Mouse (Mus musculus) common myeloid progenitor, adult 5-6 weeks (primary cell): ENCODE results near the gene Hoxb6. TPM values are rescaled to one million over a fixed set of nuclear protein-coding genes. Genes with fewer than 3 reads are reported as not detected.

ENCODE experiments used
- ATAC-seq: replicated peaks from 2 replicates; pipeline ENCODE4 v1.8.0; 2016; ENCODE audit warnings: low read depth, mild to moderate bottlenecking, moderate TSS enrichment, inconsistent platforms; ENCODE audit not compliant: poor library complexity, severe bottlenecking
- total RNA-seq: library from RNA; stranded (forward); fragments of 200-1000, 187-1606 nt; gene quantifications from 2 replicates; pipeline ENCODE4 v1.2.3, GENCODE M21; 2017

Hoxb6 gene
- total RNA-seq, 1 experiment from 2014 or later, result not detected

DNA sequence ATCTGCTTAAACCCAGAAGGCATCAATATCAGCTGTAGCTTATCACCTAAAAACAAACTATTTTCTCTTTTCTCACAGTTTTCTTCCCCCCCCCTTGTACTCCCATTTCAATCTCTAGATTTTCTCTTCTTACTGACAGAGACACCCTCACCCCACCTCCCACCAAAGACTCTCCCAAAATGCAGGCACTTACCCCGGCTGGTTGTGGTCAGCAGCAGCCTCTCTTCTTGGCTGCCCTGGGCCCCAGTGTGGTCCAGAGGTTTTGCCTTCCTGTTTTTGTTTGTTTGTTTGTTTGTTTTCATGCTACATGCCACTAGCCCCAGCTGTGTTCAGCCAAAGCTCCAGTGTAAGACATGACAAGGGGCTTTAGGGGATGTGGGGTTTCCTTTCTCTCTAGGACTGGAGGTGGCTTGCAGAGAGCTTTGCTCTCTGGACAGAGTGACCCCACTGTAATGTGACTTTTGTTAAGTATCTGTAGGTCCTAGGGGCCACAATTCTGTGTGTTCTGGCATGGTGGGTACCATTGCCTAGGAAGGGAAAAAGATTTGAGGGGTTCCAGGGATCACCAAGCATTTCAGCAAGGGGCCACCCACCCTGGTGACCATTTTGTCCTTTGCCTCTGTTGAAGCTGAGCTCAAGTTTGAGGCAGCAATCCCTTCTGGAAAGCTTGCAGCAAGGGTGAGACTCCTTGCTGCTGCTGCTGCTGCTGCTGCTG lies 24.1 kb upstream of the Hoxb6 start:
- ATAC-seq, result no peak

DNA sequence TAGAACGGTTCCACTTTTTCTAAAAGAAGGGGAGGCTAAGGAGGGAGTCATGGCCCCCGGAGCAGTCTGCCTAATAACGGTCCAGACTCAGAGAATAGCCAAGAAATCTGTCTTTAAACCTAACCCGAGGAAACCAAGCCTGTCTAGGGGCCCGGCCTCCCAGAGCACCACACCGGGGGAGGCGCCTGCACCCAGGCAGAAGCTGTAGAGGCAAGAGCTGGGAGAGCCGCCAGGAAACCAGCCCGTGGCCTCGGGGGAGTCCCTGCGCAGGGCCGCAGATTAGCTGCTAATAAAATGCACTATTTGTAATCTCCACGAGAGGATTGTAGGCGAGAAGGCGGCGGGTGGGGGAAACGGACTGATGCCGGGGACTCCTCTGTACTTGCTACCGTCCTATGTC lies 22.4 kb upstream of the Hoxb6 start:
- no peak for ATAC-seq

DNA sequence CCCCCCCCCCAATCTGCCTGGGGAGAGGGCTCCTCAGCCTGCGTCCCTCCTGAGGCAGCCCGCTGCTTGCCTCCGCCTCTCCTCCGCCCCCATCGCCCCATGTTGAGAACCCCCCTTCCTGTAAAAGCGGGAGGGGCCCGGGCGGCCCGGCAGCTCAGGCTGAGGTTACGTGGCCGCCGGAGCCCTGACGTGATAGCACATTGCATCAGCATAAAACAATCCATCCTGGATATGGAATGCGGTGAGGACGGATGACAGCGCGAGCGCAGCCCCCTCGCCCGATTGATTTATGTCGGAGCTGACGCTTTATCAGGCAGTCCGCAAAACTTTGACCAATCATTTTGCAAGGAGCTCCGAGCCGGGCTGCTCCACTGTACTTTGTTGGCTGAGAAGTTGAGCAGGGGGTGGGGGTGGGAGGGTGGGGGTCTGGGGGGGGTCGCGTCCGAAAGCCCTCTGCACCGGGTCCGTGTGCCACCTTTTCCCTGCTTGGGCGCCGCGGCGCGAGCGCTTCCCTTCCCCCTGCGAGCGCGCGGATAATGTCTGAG lies 21.2 kb upstream of the Hoxb6 start, which contains the start of gene Hoxb9:
Gene Hoxb9 (plus strand): TSS at position 462 of the 545 bp plus-strand sequence.
- peak; percentile 42; the same call in 1 of the 2 replicates for ATAC-seq

DNA sequence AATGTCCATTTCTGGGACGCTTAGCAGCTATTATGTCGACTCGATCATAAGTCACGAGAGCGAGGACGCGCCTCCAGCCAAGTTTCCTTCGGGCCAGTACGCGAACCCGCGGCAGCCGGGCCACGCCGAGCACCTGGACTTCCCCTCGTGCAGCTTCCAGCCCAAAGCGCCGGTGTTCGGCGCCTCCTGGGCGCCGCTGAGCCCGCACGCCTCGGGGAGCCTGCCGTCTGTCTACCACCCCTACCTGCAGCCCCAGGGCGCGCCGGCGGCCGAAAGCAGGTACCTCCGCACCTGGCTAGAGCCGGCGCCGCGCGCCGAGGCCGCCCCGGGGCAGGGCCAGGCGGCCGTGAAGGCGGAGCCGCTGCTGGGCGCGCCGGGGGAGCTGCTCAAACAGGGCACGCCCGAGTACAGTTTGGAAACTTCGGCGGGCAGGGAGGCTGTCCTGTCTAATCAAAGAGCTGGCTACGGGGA lies 20.7 kb upstream of the Hoxb6 start:
- no peak for ATAC-seq

DNA sequence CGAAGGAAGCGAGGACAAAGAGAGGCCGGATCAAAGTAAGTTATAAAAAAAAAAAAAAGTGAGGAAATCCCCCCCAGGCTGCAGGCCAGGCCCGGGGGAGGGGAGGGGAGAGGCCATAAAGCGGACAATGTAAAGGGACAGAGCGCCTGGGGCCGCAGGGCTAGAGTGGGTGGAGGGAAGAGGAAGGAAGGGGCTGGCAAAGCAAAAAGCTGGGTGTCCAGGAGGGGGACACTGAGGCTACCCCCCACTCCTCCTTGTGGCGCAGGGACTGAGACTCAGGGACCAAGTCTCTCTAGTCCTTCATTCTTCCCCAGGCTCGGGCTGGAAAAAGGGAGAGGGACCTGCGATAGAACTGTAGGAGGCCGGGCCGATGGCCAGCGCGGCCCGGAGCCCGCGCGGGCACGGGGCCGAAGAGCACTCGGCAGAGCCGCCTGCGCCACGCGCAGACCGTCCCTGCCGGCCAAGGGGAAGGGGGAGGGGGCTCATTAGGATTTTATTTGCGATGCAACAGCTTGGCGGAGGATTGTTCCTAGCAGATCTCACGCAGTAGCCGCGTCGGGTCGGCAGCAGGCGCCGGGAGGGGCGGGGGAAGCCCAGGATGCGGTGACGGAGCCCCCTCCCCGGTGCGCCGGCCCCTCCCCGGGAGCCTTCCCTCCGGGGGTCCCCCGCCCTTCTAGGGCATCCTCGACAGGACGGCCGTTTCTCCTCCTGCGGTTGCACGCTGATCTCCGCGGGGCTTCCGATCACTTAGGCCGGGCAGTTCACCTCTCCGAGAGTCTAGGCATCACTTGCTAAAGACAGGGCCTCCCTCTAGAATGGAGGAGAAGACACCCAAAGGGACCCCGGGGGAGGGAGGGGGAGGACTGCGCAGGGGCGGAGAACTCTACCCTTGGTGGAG lies 20.0 kb upstream of the Hoxb6 start:
- ATAC-seq, result no peak

DNA sequence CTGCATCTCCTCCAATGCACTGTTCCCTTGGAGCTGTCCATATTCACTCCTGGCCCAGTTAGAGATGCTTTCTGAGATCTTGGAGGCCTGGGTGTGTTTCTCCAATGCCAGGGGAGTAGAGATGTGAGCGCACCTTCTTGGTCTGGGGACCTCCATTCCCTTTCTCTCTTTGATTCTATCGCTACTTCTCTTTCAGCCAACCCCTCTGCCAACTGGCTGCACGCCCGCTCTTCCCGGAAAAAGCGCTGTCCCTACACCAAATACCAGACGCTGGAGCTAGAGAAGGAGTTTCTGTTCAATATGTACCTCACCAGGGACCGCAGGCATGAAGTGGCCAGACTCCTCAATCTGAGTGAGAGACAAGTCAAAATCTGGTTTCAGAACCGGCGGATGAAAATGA lies 17.8 kb upstream of the Hoxb6 start:
- ATAC-seq, result no peak

DNA sequence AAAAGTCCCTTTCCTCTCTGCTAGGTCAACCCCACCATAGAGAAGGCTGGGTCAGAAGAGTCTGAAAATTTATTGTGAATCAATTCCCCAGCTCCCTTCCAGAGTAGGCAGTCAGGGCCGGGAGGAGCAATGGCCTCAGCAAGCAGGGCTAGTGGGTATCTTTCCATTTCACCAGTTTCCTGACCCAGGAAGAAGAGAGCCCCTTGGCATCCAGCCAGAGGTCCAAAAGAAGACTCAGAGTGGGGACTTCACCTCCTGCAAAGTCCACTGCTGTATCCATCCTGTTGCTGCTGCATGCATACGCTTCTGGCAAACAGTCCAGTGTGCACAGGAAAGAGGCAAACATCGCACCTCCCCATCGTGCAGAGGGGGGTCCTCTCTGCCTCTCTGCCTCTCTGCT lies 16.4 kb upstream of the Hoxb6 start:
- no peak for ATAC-seq

DNA sequence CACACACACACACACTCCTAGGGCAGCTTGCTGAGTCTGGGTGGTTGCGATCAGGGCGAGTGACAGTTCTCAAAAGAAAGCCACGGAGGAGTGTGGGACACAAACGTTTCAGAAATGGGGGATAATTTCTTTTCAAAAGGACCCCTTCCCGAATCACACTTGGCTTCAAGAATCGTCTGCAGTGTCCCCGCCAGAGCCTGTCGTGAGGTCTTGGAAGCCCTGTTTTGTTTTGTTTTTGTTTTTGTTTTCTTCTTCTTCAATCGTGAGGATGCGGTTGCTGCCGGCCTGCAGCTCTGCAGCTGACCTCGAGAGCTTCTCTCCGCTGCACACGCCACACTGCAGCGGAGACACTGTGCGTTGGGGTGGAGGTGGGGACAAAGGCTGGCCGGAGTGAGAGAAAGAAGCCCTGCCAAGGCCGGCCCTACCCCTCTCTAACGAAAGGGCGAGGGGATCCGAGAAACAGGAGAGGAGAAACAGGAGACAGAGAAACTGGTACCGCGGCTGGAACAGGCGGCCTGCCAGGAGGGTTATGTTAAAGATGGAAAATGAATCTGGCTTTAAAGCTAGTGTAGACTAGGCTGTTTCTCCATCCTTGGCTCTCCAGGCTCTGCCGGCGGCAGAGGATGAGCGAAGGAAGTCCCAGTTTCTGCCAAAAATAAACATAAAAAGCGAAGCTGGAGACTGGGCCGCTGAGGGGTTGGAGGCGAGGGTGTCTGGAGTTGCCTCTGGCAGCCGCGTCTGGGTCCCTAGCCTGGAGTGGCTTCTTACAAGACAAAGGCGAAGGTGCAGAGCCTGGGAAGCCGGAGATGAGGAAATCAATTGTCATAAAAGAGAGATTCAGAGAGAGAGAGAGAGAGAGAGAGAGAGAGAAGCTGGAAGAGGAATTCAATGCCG lies 14.9 kb upstream of the Hoxb6 start:
- no peak for ATAC-seq

DNA sequence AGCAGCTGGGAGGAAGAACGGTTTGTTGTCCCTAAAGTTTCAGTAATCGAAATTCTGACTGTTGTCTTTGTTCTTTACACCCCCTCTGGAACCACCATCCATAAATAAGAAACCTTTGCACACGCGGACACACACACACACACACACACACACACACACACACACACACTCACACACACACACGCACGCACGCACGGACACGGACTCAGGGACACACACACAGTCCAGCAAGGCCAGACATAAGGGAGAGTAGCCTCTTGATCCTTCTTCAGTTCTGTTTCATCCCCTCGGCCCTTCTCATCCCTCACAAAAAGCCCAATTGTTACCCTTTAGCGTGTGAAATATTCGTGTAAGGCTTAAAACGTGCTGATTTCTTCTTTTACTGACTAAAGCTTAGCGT lies 14.0 kb upstream of the Hoxb6 start:
- ATAC-seq, result no peak

DNA sequence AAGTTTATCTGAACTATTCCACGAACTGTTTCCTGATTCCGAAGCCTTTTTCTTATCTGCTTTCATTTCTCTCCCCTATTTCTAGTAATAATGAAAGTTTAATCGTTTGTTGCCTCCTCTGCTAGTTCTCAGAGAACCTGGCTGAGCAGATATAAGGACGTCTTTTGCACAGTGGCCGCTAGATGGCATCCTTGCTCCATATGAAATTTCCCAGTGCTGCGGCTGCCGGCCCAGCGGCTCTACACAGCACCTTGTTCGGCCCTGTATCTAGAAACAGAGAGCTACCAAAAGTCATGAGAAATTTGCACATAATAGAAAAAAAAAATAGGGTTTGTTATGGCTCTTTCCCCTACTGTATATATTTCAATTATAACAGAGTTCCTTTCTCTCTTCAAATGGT lies 13.5 kb upstream of the Hoxb6 start:
- peak; percentile 87 for ATAC-seq

DNA sequence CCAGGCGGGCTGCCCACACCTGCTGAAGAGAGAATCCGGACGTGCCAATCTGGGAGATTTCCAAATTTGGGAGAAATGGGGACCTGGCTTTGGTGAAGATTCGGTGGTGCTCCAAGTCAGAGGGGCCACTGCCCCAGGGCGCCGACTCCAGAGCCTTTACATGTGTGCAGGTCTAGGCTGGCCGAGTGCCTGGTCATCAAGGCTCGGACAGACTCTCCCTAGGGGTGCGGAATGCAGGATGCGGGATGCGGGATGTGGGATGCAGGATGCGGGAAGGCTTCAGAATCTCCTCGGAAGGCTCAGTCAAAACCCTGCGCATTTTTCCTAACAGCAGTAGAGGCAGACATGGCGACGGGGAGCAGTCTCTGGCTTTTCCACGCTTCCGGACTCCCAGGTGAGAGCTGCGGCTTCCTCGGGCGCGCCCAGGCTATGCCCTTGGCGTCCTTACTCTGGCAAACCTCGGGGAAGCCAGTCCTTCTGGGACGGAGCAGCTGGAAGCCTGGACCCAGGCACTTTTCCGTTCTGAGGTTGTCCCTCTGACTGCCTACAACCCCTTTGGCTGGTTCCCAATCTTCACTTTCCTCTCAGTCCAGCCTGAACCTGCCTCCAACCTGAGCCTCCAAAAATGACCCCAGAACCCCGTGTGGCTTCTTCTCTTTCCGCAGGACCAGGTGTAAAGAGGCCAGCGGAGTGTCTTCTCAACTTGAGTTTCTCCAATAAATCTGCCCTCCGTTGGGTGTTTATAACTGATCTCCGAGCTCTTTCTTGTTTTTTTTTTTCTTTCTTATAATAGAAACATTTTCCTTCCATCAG lies 12.6 kb upstream of the Hoxb6 start:
- no peak for ATAC-seq

DNA sequence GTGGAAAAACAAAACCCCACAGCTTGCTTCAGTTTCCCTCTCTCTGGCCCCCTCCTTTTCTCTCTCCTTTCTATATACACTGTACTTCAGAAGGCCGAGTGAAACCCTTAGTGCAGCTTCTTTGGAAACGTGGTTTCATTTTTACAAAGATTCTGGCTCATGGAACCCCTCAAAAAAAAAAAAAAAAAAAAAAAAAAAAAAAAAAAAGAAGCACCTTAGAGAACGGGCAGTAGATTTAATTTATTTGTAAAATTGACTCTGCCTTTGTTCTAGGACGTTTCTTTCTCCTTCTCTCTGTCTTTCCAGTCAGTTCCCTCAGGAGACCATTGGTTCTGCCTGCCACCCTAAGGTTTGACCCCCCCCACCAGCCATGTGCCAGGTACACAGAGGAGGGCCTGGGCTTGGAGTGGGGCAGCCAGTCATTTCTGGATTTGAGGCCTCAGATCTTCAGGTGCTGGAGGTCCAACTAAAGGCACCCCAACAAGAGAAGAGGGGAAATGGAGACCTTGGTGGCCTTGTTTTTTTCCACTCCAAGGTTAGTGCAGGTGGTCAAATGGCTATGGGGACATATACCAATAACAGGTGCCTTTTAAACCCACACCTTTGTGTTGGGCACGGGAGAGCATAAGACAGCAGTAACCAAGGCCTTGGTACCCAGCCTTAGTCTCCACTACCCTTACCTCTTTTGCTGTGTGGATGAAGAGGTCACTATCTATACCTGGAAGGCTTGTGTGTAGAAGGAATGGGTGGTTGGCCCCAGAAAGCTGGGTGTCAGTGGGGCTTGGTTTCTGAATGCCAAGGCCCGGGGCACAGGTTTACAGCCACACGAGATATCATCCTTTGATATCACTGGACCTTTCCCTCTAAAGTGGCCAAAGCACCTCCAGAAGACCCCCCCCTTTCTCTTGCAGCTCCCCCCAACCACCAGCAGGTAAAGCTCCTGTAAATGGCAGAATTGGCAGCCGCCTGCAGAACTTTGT lies 11.6 kb upstream of the Hoxb6 start:
- no peak for ATAC-seq

DNA sequence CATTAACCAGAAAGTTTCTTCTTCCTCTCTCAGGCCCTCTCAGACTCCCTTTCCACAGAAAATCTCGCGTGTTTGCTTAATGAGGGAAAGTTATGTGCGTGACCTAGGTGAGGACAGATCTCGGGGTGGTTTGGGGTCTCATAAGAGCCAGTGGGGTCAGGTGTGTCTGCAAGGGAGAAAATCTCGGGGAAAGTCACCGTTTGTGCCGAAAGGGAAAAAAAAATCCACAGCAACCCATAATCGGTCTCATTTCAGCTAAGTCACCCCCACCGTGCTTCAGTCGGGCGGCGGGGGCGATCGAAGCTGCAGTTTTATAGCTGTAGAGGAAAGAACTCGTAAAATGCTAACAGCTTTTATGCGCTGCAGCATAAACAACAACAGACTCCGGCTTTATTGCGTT lies 10.9 kb upstream of the Hoxb6 start:
- ATAC-seq, result no peak

DNA sequence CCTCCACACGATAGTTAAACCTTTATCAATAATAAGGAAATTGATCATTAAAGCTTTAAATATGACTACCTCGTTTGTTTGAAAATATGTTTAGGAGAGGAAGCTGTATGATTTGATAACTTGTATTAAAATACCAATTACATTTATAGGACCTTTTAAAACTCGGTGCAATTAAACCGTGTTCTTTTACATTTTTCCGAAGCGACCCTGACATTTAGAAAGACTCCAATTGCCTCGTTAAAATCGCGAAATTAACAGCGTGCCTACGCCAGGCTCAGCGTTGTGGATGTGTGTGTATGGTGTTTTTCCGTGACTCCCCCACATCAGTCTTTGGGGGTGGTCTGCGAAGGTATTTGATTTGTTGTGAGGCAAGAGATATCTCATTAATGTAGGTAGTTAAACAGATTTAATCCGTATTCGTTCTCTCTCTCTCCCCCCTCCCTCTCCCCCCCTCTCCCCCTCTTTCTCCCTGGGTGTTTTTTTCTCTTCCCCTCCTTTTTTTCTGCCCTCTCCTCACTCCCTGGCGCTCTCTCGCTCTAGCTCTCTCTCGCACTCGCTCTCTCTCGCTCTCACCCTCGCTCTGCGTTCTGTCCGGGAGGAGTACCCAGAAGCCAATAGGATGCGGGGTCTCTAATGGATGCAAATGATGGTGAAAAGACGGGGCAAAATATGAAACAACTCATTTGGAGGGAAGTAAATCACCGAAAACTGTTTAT lies 10.3 kb upstream of the Hoxb6 start, which contains the start of gene Hoxb8:
Gene Hoxb8 (plus strand): TSS at position 51 of the 716 bp plus-strand sequence.
- no peak for ATAC-seq

DNA sequence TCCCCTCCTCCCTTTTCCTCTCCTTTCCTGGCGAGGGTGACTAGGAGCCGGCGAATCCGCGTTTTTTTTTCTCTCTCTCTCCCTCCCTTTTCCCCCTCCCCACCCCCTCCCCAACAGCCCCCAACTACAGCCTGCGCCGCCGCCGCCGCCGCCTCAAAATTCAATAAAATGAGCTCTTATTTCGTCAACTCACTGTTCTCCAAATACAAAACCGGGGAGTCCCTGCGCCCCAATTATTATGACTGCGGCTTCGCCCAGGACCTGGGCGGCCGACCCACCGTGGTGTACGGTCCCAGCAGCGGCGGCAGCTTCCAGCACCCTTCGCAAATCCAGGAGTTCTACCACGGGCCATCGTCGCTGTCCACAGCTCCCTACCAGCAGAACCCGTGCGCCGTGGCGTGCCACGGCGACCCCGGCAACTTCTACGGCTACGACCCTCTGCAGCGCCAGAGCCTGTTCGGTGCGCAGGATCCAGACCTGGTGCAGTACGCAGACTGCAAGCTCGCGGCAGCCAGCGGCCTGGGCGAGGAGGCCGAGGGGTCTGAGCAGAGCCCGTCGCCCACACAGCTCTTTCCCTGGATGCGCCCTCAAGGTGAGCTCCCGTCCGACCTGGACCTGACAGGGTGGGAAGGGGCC lies 9.4 kb upstream of the Hoxb6 start:
- no peak for ATAC-seq

DNA sequence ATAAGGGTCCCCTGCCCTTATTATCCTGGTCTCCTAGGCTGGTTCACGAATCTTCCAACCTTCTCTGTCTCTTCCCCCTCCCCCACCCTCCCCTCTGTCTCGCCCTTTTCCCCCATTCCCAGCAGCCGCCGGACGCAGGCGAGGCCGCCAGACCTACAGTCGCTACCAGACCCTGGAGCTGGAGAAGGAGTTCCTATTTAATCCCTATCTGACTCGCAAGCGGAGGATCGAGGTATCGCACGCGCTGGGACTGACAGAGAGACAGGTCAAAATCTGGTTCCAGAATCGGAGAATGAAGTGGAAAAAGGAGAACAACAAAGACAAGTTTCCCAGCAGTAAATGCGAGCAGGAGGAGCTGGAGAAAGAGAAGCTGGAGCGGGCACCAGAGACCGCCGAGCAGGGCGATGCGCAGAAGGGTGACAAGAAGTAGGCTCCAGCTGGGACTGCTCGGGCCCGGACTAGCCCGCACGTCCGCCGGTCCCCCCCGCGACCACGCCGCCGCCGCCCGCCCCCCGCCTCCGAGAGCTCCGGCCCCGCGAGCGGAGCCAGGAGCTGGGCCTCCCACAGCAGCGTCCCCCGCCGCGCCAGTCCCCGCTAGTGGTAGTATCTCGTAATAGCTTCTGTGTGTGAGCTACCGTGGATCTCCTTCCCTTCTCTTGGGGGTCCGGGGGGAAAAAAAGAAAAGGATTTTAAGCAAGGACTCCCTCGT lies 8.1 kb upstream of the Hoxb6 start:
- peak; percentile 52; the same call in 1 of the 2 replicates for ATAC-seq
